Mouse (Mus musculus): ENCODE data around the gene Rapgef2.

Gene Rapgef2

GRCm38 (mm10) chr3:79023735-79024328 lies 262.5 kb downstream of the Rapgef2 start:
- DNase-seq (ENCODE audit: low spot score): no peak

GRCm38 (mm10) chr3:79022690-79023089 lies 263.6 kb downstream of the Rapgef2 start:
- no peak for DNase-seq (ENCODE audit: low spot score)

- no peak for DNase-seq (ENCODE audit: low spot score)
Measured at GRCm38 (mm10) chr3:79017440-79017839, 268.9 kb downstream of the Rapgef2 start.

- DNase-seq (ENCODE audit: low spot score): no peak
Measured at GRCm38 (mm10) chr3:79016830-79017229, 269.5 kb downstream of the Rapgef2 start.

GRCm38 (mm10) chr3:79015621-79016474 lies 270.5 kb downstream of the Rapgef2 start:
- no peak for DNase-seq (ENCODE audit: low spot score)
